16 mouse cellular contexts compared by ENCODE assay signal in genomic region chr15:96201701-96202460, GRCm38 (mm10).
DNase-seq lines count a peak whose midpoint lies in the region; ATAC-seq and TF ChIP-seq lines count a peak whose summit lies in the region.
"Had no signal": no experiment of that assay in that cellular context is flagged by ENCODE, and none has a peak within 500 bp of the region (broad histone marks: within the 10 kb centered on the region; RNA-seq: fewer than 3 reads in every experiment).

No protein-coding gene starts in this region.

- no peak overlapping the region for H3K4me2 ChIP-seq in midbrain, embryonic 15.5 days
- H3K4me2 ChIP-seq: forebrain, embryonic 15.5 days; hindbrain, embryonic 12.5 days; limb, embryonic 15.5 days; neural tube, embryonic 13.5 days had no signal

- no peak for TF ChIP-seq POLR2A in lung, adult 2 months (IDR thresholded peaks at IDR 0.05; ENCODE audit: borderline replicate concordance, extremely low read depth, low read depth, low read length)
- no peak for TF ChIP-seq POLR2A in olfactory bulb, adult 2 months (IDR thresholded peaks at IDR 0.05; ENCODE audit: insufficient read depth, low read depth, low read length)

- H3K9ac ChIP-seq in midbrain, embryonic 15.5 days = no peak overlapping the region
- H3K9ac ChIP-seq: forebrain, embryonic 15.5 days; hindbrain, embryonic 12.5 days; limb, embryonic 15.5 days; neural tube, embryonic 13.5 days had no signal

- H3K27ac ChIP-seq in olfactory bulb, adult 2 months (ENCODE audit: insufficient read depth, low read depth, low read length) = peak overlapping the region; percentile 90
- no peak overlapping the region for H3K27ac ChIP-seq in midbrain, embryonic 15.5 days
- H3K27ac ChIP-seq: forebrain, embryonic 15.5 days; hindbrain, embryonic 12.5 days; limb, embryonic 15.5 days; neural tube, embryonic 13.5 days had no signal

- no peaks in the 10 kb centered on the region for H3K4me1 ChIP-seq in lung, adult 2 months (ENCODE audit: control insufficient read depth, insufficient read depth, low read length)
- peaks cover 4% of the 10 kb centered on the region for H3K4me1 ChIP-seq in olfactory bulb, adult 2 months (ENCODE audit: control insufficient read depth, insufficient read depth, low read length)
- no peaks in the 10 kb centered on the region for H3K4me1 ChIP-seq in midbrain, embryonic 15.5 days
- H3K4me1 ChIP-seq: hindbrain, embryonic 12.5 days; limb, embryonic 15.5 days had no signal

- DNase-seq in lung, adult 18-20 months = peak; percentile 6 to 38
- no peak for DNase-seq in lung, adult 2 months
- DNase-seq in gastrocnemius, postnatal 25 days = peak; percentile 12
- DNase-seq in heart, postnatal 4 days = peak; percentile 48
- no peak for DNase-seq in kidney, postnatal 10 days
- DNase-seq in urinary bladder, postnatal 10 days (ENCODE audit: low spot score) = no peak
- DNase-seq: kidney, adult 9 months; kidney, postnatal 4 days; right cerebral cortex, postnatal 25 days; thymus, postnatal 36 days had no signal

- H3K27me3 ChIP-seq in midbrain, embryonic 15.5 days (replicated peaks) = no peaks in the 10 kb centered on the region
- H3K27me3 ChIP-seq: forebrain, embryonic 15.5 days; hindbrain, embryonic 12.5 days; limb, embryonic 15.5 days; neural tube, embryonic 13.5 days had no signal

- WGBS in lung, adult 2 months = 79% methylated on average over 10 of the region's 10 CpGs
- 51% methylated on average over 10 of the region's 10 CpGs for WGBS in olfactory bulb, adult 2 months
- 91% methylated on average over 10 of the region's 10 CpGs for WGBS in midbrain, embryonic 15.5 days

- H3K9me3 ChIP-seq in midbrain, embryonic 15.5 days = no peaks in the 10 kb centered on the region
- H3K9me3 ChIP-seq: forebrain, embryonic 15.5 days; hindbrain, embryonic 12.5 days; limb, embryonic 15.5 days; neural tube, embryonic 13.5 days had no signal

- ATAC-seq in midbrain, embryonic 15.5 days (replicated peaks) = no peak
- ATAC-seq: forebrain, embryonic 15.5 days had no signal

- H3K4me3 ChIP-seq in lung, adult 2 months (replicated peaks; ENCODE audit: extremely low read depth, low read depth, low read length) = no peak overlapping the region
- H3K4me3 ChIP-seq in olfactory bulb, adult 2 months (ENCODE audit: insufficient read depth, low read depth, low read length) = no peak overlapping the region
- no peak overlapping the region for H3K4me3 ChIP-seq in midbrain, embryonic 15.5 days
- H3K4me3 ChIP-seq: forebrain, embryonic 15.5 days; hindbrain, embryonic 12.5 days; limb, embryonic 15.5 days; neural tube, embryonic 13.5 days had no signal

- no peak for TF ChIP-seq CTCF in lung, adult 2 months (IDR thresholded peaks at IDR 0.05; ENCODE audit: insufficient read depth, low read length)
- TF ChIP-seq CTCF in olfactory bulb, adult 2 months (IDR thresholded peaks at IDR 0.05; ENCODE audit: insufficient read depth, low read depth, low read length) = no peak

- no peaks in the 10 kb centered on the region for H3K36me3 ChIP-seq in midbrain, embryonic 15.5 days (replicated peaks)
- H3K36me3 ChIP-seq: forebrain, embryonic 15.5 days; hindbrain, embryonic 12.5 days; limb, embryonic 15.5 days; neural tube, embryonic 13.5 days had no signal

Comparison
In these comparisons a context has a peak if more than half of its experiments do, and no peak if none do; other contexts are left out.
1. DNase-seq: peak in lung, adult 18-20 months (2 of 2), gastrocnemius, postnatal 25 days (single experiment) and heart, postnatal 4 days (single experiment); none in lung, adult 2 months (single experiment), kidney, postnatal 10 days (single experiment) and urinary bladder, postnatal 10 days (single experiment).